Mouse (Mus musculus) naive thymus-derived CD4-positive, alpha-beta T cell, adult 5 months (primary cell): Measurements from ENCODE around the gene Pbxip1. TPM values are rescaled to one million over a fixed set of nuclear protein-coding genes. Genes with fewer than 3 reads are reported as not detected.

Experiments used
- polyA plus RNA-seq: library from polyadenylated mRNA; unstranded; fragments of 100-300 nt; shearing (Covaris generic); gene quantifications from one replicate; pipeline ENCODE4 v1.2.1, GENCODE M21; 2017

The Pbxip1 gene
- polyA plus RNA-seq, result 82.6 TPM

GRCm38 (mm10) chr3:89436176-89437113 lies at the start of gene Pbxip1:
Gene Pbxip1 (plus strand): TSS chr3:89436706.

GRCm38 (mm10) chr3:89394006-89394893 lies 42.3 kb upstream of the Pbxip1 start, which contains the start of gene Zbtb7b:
Gene Zbtb7b (minus strand): TSS chr3:89394776.

GRCm38 (mm10) chr3:89402693-89403092 lies 33.8 kb upstream of the Pbxip1 start, which contains the start of gene Lenep:
Gene Lenep (minus strand): TSS chr3:89402793.

GRCm38 (mm10) chr3:89411490-89412393 lies 24.8 kb upstream of the Pbxip1 start, which contains the start of gene Flad1:
Gene Flad1 (minus strand): TSS chr3:89411870.

GRCm38 (mm10) chr3:89418170-89418860 lies 18.2 kb upstream of the Pbxip1 start, which contains the start of the genes Cks1b and Shc1:
Gene Cks1b (minus strand): TSS chr3:89418383.
Gene Shc1 (plus strand): TSS chr3:89418443.

GRCm38 (mm10) chr3:89430171-89431159 lies 6.0 kb upstream of the Pbxip1 start, which contains the start of gene Pygo2:
Gene Pygo2 (plus strand): TSS chr3:89430214.

GRCm38 (mm10) chr3:89454401-89455177 lies 18.1 kb downstream of the Pbxip1 start, which contains the start of gene Pmvk:
Gene Pmvk (plus strand): TSS chr3:89454541.

Other genes with a start within 250 kb of the Pbxip1 start
- gene Gba, start 233.8 kb upstream of the Pbxip1 start, polyA plus RNA-seq, result 72.7 TPM
- 1.5 TPM for gene Thbs3, start 221.5 kb upstream of the Pbxip1 start, polyA plus RNA-seq
- gene Mtx1, start 209.6 kb upstream of the Pbxip1 start, polyA plus RNA-seq, result 102 TPM
- gene Muc1, start 207.6 kb upstream of the Pbxip1 start, polyA plus RNA-seq, result not detected
- gene Krtcap2, start 190.7 kb upstream of the Pbxip1 start, polyA plus RNA-seq, result 161 TPM
- 1.1 TPM for gene Trim46, start 190.4 kb upstream of the Pbxip1 start, polyA plus RNA-seq
- gene Dpm3, start 177.3 kb upstream of the Pbxip1 start, polyA plus RNA-seq, result 74.9 TPM
- gene Slc50a1, start 166.1 kb upstream of the Pbxip1 start, polyA plus RNA-seq, result 189 TPM
- not detected for gene Efna1, start 155.6 kb upstream of the Pbxip1 start, polyA plus RNA-seq
- gene Efna3, start 113.7 kb upstream of the Pbxip1 start, polyA plus RNA-seq, result not detected
- 0.21 TPM for gene Efna4, start 98.7 kb upstream of the Pbxip1 start, polyA plus RNA-seq
- 11.3 TPM for gene Adam15, start 86.7 kb upstream of the Pbxip1 start, polyA plus RNA-seq
- gene Dcst2, start 74.7 kb upstream of the Pbxip1 start, polyA plus RNA-seq, result 0.20 TPM
- gene Dcst1, start 71.5 kb upstream of the Pbxip1 start, polyA plus RNA-seq, result 0.25 TPM
- 14.2 TPM for gene Zbtb7b, start 41.9 kb upstream of the Pbxip1 start, polyA plus RNA-seq
- 0.31 TPM for gene Lenep, start 33.9 kb upstream of the Pbxip1 start, polyA plus RNA-seq
- gene Flad1, start 24.8 kb upstream of the Pbxip1 start, polyA plus RNA-seq, result 25.3 TPM
- 10.2 TPM for gene Cks1b, start 18.3 kb upstream of the Pbxip1 start, polyA plus RNA-seq
- gene Shc1, start 18.3 kb upstream of the Pbxip1 start, polyA plus RNA-seq, result 79.2 TPM
- gene Pygo2, start 6.5 kb upstream of the Pbxip1 start, polyA plus RNA-seq, result 47.2 TPM
- gene Pmvk, start 17.8 kb downstream of the Pbxip1 start, polyA plus RNA-seq, result 9.9 TPM
- gene Kcnn3, start 83.5 kb downstream of the Pbxip1 start, polyA plus RNA-seq, result not detected